Mouse (Mus musculus) heart, adult 2 months (tissue): ENCODE measurements at regions not wholly inside any gene's neighbourhood (a gene's known extent, or its start where the extent isn't known, plus 50 kb on each side); places are given as distances from the start of the nearest gene placed in this dataset.

Experiments used
- EP300 ChIP-seq: fragments of 200-500 bp; IDR thresholded peaks from 2 replicates; pipeline ENCODE4 v1.6.1; 2011; ENCODE audit warnings: low read depth, low read length, control low read depth; ENCODE audit not compliant: insufficient read depth
- POLR2A ChIP-seq: fragments of 200-500 bp; IDR thresholded peaks from 2 replicates; pipeline ENCODE4 v1.6.1; 2011; ENCODE audit warnings: mild to moderate bottlenecking, low read depth, low read length, control low read depth; ENCODE audit not compliant: insufficient read depth

GRCm38 (mm10) chr10:87752117-87752516 is 105.9 kb upstream of the Igf1 start:
- TF ChIP-seq POLR2A, result no peak
- no peak for TF ChIP-seq EP300
